Mouse (Mus musculus): ENCODE measurements at regions not wholly inside any gene's neighbourhood (a gene's known extent, or its start where the extent isn't known, plus 50 kb on each side); places are given as distances from the start of the nearest gene placed in this dataset.

DNA sequence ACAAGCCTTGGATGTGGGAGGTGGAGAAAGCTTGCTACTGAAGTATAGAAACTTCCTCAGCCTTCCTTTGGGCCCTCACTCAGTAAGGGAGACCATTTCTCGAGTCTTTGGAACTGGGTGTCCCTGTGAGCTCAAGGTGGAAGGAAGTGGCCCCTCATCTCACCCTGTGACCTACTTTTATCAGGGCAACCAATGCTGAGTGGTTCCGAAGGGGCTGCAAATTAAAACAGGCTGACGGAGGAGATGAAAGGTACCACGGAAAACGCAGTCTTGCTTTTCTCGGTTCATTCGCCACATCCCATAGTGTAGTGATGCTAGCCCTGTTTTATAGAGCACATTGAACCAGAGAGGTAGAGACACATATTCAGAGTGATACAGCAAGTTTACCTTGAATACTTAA, 399.6 kb upstream of the Zmiz1 start:
- TF ChIP-seq ZKSCAN1 (IDR thresholded peaks at IDR 0.05; ENCODE audit: low read depth, low read length) (no peak), ZC3H11A (IDR thresholded peaks at IDR 0.05; ENCODE audit: low read depth, low read length) (no peak), TAL1 (IDR thresholded peaks at IDR 0.05; ENCODE audit: low read length) (no peak), RAD21 (IDR thresholded peaks at IDR 0.05; ENCODE audit: low read depth, low read length) (no peak), POLR2A (IDR thresholded peaks at IDR 0.05; ENCODE audit: control insufficient read depth in 1 of 2, insufficient read depth in 1 of 2, low read depth in 1 of 2, low read length in 2 of 2, poor library complexity in 1 of 2) (no peak), GABPA (IDR thresholded peaks at IDR 0.05; ENCODE audit: low read depth, low read length) (no peak), ZNF384 (IDR thresholded peaks at IDR 0.05; ENCODE audit: low read depth, low read length) (no peak), KAT2A (conservative IDR thresholded peaks at IDR 0.05; ENCODE audit: low read depth, low read length) (no peak), MYB (IDR thresholded peaks at IDR 0.05; ENCODE audit: low read depth, low read length) (no peak), GATA1 (IDR thresholded peaks at IDR 0.05; ENCODE audit: low read depth, low read length) (no peak), USF2 (IDR thresholded peaks at IDR 0.05; ENCODE audit: borderline replicate concordance in 1 of 2, insufficient read depth in 1 of 2, low read depth in 1 of 2, low read length in 2 of 2) (no peak), ELF1 (IDR thresholded peaks at IDR 0.05; ENCODE audit: low read depth, low read length) (no peak), SIN3A (IDR thresholded peaks at IDR 0.05; ENCODE audit: low read length) (no peak), MAX (IDR thresholded peaks at IDR 0.05; ENCODE audit: low read length) (no peak)
- no peaks in the 10 kb centered on the region for H3K4me1 ChIP-seq (ENCODE audit: control insufficient read depth in 1 of 2, insufficient read depth in 2 of 2, low read length in 2 of 2)
- no peaks in the 10 kb centered on the region for H3K36me3 ChIP-seq (ENCODE audit: control insufficient read depth in 1 of 2, insufficient read depth in 2 of 2, low read length in 2 of 2)
- no peaks in the 10 kb centered on the region for H3K9me3 ChIP-seq (replicated peaks; ENCODE audit: insufficient read depth, low read length)
- no peak overlapping the region for H3K4me3 ChIP-seq (ENCODE audit: control insufficient read depth in 1 of 2, insufficient read depth in 1 of 2, low read depth in 2 of 2, low read length in 2 of 2)
- no peak overlapping the region for H3K9ac ChIP-seq (ENCODE audit: control insufficient read depth, low read depth, low read length, poor library complexity, severe bottlenecking)
- no peak overlapping the region for H3K27ac ChIP-seq (ENCODE audit: control insufficient read depth, low read depth, low read length)
- no peaks in the 10 kb centered on the region for H3K79me2 ChIP-seq (ENCODE audit: control insufficient read depth, insufficient read depth, low read length, poor library complexity)
- no peaks in the 10 kb centered on the region; a peak in 1 of 4 replicates for H3K27me3 ChIP-seq (ENCODE audit: control insufficient read depth in 1 of 2, insufficient read depth in 2 of 2, low read length in 2 of 2)
- no peak for DNase-seq (ENCODE audit: low read depth, low spot score)

DNA sequence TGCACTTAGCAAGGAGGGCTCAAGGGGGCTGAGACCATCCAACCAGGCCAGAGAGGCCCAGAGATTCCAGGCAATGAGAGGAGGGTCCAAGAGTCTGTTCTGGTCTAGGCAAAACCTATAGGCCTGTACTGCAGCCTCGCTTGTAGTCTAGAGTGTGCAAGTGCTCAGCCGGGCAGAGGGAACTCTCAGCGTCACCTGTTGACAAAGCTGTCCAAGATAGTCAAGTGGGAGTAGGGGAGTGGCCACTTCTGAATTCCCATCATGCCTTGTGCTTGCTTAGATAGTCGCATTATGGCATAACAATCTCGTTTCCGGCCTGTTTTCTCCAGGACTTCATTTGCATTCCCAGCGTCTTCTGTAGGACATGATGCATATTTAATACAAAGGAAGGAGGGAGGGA, 398.7 kb upstream of the Zmiz1 start:
- TF ChIP-seq KAT2A (conservative IDR thresholded peaks at IDR 0.05; ENCODE audit: low read depth, low read length) (no peak), ZMIZ1 (IDR thresholded peaks at IDR 0.05; ENCODE audit: low read depth, low read length) (no peak), JUND (IDR thresholded peaks at IDR 0.05; ENCODE audit: low read depth, low read length) (no peak), ZC3H11A (IDR thresholded peaks at IDR 0.05; ENCODE audit: low read depth, low read length) (no peak), ZNF384 (IDR thresholded peaks at IDR 0.05; ENCODE audit: low read depth, low read length) (no peak), USF1 (IDR thresholded peaks at IDR 0.05; ENCODE audit: low read depth, low read length) (no peak), MXI1 (IDR thresholded peaks at IDR 0.05; ENCODE audit: low read depth, low read length) (no peak), NELFE (IDR thresholded peaks at IDR 0.05; ENCODE audit: low read depth, low read length) (no peak), USF2 (IDR thresholded peaks at IDR 0.05; ENCODE audit: borderline replicate concordance in 1 of 2, insufficient read depth in 1 of 2, low read depth in 1 of 2, low read length in 2 of 2) (no peak), CHD2 (IDR thresholded peaks at IDR 0.05; ENCODE audit: low read length) (no peak), POLR2AphosphoS2 (IDR thresholded peaks at IDR 0.05; ENCODE audit: low read length) (no peak), MAZ (IDR thresholded peaks at IDR 0.05; ENCODE audit: low read depth, low read length) (no peak), BHLHE40 (IDR thresholded peaks at IDR 0.05; ENCODE audit: borderline replicate concordance, low read depth, low read length) (no peak)

More for the DNA sequence above, 398.7 kb upstream of the Zmiz1 start:
- Histone ChIP-seq H3K4me3 (ENCODE audit: control insufficient read depth in 1 of 2, insufficient read depth in 1 of 2, low read depth in 2 of 2, low read length in 2 of 2) (no peak overlapping the region), H3K79me2 (ENCODE audit: control insufficient read depth, insufficient read depth, low read length, poor library complexity) (no peaks in the 10 kb centered on the region), H3K27me3 (ENCODE audit: control insufficient read depth in 1 of 2, insufficient read depth in 2 of 2, low read length in 2 of 2) (no peaks in the 10 kb centered on the region; a peak in 1 of 4 replicates), H3K36me3 (ENCODE audit: control insufficient read depth in 1 of 2, insufficient read depth in 2 of 2, low read length in 2 of 2) (no peaks in the 10 kb centered on the region), H3K9ac (ENCODE audit: control insufficient read depth, low read depth, low read length, poor library complexity, severe bottlenecking) (no peak overlapping the region), H3K9me3 (replicated peaks; ENCODE audit: insufficient read depth, low read length) (no peaks in the 10 kb centered on the region), H3K4me1 (ENCODE audit: control insufficient read depth in 1 of 2, insufficient read depth in 2 of 2, low read length in 2 of 2) (no peaks in the 10 kb centered on the region), H3K27ac (ENCODE audit: control insufficient read depth, low read depth, low read length) (no peak overlapping the region)
- no peak for DNase-seq (ENCODE audit: low read depth, low spot score)
